Mouse (Mus musculus) fibroblast of lung, adult 2 months (primary cell): Measurements from ENCODE around the gene Cab39l.
"Not testable (repeated sequence)": the region's sequence is repeated elsewhere in the genome, so short reads cannot be mapped to it uniquely, and the experiment has no call there.

ENCODE experiments used
- DNase-seq: peaks from one replicate; pipeline ENCODE4 v3.0.0-alpha.2; 2011; ENCODE audit warnings: low read depth

Cab39l gene

DNA sequence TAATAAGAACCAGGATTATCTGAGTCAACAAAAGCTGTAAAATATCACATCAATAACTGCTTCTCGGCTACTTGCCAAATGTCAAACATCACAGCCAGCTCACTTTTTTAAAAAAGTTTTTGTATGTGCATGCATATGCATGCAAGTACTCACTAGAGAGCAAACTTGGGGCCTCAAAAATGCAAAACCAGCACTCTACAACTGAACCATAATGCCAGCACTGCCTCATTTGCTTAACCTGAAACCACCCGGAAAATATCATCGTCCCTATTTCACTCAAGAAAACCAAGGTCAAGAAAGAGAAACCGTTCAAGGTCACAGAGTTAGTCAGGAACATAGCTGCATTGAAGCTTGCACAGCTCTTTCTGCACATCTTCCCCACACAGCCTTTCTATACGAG is 135.6 kb downstream of the Cab39l start:
- no peak for DNase-seq

DNA sequence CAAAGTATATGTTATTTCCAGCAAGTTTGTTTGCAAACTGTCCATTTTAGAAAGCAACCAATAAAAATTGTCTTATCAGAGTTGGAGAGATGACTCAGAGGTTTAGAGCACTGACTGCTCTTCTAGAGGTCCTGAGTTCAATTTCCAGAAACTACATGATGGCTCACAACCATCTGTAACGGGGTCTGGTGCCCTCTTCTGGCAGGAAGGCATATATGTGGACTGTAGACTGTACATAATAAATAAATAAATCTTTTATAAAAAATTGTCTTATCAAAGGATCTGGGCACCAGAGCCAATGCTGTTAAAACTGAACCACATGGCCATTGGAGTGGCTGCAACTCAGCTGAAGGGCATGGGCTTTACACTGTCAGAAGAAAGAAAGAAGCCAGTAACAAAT is 149.8 kb downstream of the Cab39l start:
- DNase-seq: no peak

DNA sequence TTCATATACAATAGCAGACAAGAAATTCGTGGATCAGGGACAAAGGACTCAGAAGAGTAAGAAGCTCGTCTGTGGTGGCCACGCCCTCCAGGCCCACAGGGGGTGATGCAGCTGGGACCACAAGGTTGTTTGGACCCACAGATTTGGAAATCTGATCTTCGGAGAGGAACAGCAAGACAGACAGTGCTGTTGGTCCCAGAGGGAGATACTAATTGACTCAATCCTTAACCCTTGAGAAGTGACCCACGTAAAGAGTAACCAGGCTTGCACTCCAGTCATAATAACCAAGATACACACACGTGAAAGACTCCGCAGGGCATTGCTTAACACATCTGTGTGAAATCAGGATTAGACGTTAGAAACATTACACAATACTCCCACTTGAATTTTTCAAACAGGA is 151.1 kb downstream of the Cab39l start:
- DNase-seq: no peak

DNA sequence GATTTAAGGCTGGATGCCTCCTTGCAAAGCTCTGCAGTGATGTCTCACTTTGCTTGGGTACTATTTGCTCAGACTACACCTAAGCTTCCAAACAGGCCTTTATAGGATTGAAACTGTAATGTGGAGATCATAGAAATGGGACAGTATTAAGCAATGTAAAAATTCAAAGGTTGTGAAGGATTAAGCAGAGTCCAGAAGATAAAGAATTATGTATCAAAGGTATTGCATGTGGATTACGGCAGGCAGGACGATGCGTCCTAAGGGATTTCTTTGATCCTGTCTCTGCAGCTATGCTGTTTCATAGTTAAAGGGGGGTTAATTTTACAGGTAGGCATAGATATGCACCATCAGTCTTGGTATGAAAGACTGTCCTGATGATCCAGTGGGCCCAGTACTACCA is 151.8 kb downstream of the Cab39l start:
- no peak for DNase-seq

DNA sequence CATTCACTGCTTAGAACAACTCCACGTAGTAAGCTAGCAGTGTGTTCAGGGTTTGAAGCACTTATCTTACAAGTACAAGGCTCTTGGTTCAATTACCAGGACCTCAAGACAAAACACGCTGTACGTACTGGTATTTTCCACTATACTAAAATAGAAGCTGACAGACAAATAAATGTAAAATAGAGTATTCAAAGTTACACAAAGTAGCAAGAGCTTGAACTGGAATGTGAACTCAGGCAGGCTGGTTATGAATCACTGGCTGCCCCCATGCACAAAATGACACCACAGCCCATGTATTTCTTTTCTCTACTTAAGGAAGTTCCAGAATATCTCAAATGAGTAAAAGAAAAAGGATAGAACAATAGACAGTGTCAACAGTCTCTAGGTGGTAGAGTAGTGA is 154.2 kb downstream of the Cab39l start:
- DNase-seq: no peak

DNA sequence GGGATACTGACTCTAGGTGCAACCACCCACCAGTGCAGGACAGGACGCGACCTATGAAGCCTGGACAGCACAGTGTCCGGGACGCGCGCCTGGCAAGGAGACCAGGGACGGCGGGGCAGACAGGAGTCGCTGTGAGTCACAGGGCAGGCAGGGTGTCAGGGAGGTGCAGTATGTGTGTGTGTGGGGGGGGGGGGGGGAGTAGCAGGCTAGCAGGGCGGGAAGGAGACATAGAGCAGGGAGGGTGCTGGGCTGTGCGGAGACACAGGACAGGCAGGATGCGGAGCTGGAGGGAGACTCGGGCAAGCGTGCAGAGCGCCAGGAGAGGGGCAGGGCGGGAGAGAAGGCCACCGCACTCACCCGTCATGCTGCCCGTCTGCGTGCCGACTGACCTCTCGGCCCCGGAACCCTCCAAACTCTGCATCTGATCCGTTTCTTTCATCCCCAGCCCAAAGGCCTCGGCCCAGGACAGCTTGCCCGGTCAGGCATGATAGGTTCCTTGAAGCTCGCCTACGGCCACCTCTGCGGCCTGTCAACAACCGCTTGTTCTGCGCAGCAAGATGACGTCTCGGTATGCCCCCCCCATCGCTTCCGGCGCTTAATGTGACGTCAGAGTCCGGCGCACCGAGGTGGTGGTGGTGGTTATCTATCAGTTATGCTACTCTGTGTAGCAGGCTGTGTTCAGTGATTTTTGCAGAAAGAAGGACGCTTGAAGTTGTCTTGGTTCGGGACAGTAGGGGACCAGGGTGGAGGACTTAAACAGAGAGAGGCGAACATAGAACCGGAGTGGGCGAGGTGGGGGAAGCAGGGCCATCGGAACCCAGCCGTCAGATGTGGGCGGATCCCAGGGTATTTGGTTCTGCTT is 156.9 kb downstream of the Cab39l start, which contains the start of gene Cdadc1:
Gene Cdadc1, minus strand, starts transcription at position 562 of the 862 bp plus-strand sequence.
- DNase-seq: peak; percentile 75

DNA sequence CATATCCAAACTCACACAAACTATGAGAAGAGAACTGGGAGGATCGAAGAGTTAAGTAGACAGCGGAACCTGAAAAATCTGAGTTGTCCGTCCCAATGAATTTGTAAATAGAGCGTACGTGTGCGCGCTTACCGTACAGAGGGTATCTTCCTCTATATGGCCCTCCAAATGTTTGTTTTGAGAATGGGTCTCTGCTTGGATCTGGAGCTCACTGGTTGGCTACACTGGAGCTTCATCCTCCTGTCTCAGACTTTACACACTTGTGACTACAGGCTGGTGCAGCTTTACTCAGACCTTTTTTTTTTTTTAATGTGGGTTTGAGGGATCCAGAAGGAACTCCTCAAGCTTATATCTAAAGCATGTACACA is 157.5 kb downstream of the Cab39l start:
- no peak for DNase-seq

DNA sequence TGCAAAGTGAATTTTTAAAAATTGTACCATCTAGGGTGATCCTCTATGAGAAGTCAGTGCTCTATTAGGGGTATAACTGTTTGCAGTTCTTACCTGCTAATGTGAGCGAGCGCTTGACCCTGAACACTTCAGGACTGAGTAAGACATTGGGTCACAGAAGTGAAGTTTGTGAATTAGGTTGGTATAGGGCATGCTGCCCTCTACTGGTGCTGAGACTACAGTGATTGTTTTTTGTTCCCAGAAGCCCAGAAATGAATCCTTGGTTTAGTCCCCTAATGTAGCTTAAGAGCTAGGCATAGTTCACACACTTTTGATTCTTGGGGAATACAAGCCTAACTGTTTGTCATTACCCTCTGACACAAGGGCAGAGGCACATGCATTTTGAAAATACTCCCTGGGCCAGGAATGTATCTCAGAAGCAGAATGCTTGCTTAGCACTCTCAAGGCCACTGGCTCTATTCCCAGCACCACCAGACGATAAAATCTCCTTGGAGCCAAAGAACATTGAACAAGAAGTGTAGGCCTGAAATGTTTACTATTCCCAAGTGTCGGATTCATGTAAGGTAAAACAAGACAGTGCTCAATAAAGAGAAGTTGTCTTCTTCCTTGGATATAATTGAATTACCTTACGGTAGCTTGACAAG is 163.4 kb downstream of the Cab39l start:
- no peak for DNase-seq

DNA sequence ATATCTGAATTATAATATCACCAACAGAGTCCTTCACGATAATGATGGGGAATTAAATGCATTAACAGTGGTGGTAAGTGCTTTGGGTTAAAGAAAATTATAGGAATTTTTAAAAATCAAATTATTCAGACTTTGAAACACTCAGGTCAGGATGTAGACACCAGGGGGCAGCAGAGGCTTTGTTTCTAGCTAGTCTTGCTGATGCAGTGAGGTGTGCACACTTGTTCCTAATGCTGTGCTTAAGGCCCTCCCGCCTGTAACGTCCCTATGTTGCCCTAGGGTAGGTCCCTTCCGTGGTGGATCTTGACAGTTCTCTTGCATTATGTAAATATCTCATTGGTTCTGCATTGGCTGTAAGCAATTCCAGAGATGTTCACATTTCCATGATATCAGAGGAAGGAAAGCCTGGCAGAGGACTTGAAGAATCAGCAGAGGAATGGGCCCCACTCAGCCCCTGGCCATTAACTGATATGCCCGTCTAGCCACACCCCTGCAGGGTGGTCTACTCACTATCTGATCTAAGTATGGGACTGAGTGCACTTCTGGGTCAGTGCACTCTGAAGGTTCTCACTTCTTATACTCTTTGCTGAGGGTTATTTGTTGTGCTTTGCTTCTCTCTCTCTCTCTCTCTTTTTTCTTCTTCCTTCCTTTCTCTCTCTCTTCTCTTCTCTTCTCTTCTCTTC is 165.0 kb downstream of the Cab39l start:
- DNase-seq: no peak

DNA sequence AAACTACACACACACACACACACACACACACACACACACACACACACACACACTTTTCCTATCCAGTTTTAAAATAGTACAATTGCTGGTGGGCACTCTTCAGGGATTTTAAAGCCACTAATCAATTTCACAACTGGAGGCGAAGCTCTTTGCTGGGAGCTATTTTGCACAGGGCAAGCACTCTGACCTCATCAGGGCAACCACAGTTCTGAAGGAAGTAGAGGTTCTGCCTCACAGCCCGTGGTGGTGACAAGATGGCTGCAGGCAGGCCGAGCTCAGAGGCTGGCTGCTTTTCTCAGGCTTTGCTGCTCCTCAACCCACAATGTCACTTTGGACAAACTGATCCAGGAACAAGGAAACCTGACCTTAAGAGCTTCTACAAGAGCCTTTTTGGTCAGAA is 166.2 kb downstream of the Cab39l start:
- no peak for DNase-seq

DNA sequence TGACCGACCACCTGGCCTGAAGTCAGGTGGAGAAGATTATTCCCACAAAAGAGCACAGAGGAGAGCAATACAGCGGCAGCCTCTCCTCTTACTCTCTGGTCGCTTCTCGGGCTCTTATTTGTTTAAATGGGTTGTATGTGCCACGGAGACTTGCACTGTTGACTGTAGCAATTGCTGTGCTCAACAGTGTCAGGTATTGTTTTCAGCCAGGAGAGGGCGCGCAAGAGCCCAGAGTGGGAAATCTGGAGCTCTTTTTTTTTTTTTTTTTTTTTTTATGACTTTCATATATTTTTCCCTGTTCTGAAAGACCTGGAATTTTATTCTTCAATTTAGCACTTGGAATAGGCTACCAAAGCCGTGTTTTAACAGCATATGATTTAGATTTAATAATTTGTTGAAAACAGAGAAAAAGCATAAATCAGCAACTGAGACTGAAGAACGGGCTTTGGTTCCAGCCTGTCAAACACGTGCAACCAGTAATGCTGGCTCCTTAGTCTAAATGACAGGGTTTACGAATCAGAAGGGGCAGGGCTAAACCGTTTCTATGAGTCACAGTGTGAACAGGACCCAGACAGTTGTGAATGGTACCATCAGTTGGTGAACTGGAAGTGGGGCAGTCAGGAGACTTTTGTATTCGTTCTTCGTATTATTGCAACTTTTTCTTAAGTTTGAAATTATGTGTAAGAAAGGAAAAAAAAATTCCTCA is 172.3 kb downstream of the Cab39l start:
- DNase-seq: no peak

DNA sequence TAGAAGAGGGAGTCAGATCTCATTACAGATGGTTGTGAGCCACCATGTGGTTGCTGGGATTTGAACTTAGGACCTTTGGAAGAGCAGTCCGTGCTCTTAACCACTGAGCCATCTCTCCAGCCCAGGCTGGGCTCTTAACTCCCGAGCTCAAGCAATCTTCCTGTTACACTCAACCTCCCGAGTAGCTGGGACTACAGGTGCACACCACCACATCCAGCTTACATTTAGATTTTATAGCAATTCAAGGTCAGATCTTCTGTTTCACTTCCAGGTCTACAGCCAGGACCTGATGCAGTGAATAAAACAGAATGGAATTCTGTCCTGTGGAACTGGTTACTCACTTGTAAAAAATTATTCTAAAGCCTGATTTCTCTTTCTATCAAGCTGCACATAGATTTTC is 173.4 kb downstream of the Cab39l start:
- not testable (repeated sequence) for DNase-seq

DNA sequence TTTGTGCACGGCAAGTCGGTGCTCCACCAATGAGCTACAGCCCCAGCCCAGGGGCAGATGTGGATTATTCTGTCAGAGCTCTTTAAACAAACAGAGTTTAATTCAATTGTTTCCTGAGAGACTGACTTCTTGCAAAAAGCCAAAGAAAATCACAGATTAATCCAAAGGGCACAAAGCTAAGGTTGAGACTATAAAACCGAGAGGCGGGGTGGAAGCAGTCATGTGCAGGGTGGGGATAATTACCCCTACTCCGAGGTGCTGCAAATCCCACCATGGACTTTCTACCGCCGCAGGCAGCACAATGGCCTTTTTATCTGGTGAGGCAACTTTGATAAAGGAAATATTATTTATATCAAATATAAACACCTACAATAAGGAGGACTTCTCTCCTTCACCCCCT is 176.0 kb downstream of the Cab39l start:
- DNase-seq: no peak

DNA sequence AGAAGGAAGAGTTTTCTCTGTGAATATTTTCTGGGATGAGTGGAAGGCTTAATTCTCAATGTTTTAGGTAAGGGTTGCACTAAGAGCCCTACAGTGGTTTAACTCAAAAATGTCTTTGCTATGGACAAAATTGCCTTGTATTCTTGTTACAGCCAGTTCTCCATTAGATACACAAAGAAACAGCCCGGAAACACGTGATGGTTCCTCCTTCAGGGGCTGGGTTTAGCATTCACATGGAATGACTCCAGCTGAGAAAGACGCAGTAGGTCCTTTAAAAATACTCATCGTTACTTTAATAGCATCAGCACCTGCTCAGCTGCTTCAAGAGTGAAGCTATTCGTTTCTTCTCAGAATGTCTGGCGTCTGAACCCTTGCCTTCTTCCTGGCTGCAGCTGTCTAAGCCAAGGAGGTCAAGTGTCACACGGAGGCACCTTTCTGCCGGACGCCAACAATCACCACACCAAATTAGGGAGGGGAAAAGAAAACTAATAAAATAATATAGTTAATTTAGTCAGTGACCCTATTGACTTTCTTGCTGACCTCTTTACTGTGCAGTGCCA is 183.6 kb downstream of the Cab39l start:
- no peak for DNase-seq

DNA sequence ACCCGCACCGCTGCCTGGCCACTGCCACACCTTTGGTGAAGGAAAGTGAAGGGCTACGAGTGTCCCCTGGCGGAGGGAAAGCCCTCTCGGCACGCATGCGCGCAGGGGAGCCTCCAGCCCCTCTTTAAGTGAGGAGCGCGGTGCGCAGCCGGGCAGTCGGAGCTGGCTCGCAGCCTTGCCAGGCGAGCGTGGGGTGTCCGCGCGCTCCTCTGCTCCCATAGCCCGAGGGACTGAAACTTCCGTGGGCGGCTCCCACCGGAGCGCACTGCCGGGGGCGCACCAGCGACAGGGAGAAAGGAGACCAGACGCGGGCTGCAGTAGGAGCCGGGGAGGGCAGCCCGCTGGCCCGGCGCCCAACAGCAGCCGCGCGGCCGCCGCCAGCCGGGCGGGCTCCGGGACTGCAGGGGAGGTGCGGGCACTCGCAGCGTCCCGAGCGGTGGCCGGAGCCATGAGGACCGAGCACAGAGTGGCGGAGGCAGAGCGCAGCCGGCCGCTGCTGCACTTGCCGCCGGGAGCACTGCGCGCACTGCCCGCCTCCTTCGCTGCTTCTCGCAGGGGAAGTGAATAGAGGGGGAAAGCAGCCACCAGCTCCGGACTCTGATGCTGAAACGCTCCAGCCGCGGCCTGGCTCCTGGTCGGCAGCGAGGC is 184.5 kb downstream of the Cab39l start, which contains the start of gene Shisa2:
Gene Shisa2, plus strand, starts transcription at position 151 of the 648 bp plus-strand sequence.
- no peak for DNase-seq

DNA sequence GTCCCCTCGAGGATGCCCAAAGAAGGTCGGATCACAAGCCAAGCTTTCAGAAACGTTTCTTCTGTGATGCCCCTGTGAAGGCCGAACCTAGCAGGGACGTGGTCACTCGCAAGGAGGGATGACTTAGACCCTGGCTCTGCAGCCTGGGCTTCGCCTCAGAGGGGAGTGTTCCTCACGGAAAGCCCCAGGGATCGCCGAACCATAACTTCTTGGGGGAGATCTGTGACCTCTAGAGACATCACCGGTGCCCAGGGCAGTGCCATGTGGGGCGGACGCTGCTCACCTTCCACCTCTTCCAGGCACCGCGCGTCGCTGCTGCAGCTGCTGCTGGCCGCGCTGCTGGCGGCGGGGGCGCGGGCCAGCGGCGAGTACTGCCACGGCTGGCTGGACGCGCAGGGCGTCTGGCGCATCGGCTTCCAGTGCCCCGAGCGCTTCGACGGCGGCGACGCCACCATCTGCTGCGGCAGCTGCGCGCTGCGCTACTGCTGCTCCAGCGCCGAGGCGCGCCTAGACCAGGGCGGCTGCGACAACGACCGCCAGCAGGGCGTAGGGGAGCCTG is 185.1 kb downstream of the Cab39l start:
- no peak for DNase-seq

DNA sequence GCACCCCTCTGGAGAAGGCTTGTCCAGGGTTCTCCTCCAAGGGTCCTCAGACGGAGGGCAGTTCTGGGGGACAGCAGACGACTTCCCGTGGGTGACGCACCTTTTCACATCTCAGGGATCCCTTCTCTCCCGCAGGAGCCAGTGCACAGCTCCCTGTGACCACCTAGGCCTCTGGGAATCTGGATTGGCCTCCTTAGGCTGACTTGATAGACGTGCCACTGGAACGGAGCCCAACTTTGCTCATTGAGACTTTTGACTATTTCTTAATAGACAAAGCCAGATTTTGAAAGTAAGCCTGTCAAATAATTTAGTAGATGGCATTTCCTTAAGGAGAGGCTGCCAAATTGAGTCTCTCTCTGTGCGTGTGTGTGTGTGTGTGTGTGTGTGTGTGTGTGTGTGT is 185.9 kb downstream of the Cab39l start:
- no peak for DNase-seq

DNA sequence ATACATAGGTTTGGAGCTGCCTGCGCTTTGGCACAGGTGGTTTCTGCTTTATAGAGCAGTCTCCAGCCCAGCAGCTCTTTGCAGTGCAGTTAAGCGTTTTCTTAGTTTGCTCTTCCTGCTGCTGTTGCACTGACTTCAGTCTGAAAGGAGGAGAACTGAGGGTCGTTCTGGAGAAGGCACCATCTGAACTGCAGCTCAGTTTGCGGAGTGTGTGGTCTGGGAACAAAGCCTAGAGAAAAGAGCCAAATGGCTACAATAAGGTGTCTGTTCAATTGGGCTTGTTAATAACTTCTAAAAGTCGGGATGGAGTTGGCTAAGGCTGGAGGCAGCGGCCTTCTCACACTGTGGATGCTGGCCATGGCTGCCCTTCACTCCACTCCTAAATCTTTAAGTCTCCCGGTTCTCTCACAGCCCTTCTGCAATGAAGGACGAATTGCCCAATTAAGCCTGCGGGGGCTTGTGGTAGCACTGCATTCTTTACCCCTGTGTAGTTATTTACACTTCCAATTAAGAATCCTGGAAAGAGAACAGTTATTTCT is 186.4 kb downstream of the Cab39l start:
- DNase-seq: no peak

DNA sequence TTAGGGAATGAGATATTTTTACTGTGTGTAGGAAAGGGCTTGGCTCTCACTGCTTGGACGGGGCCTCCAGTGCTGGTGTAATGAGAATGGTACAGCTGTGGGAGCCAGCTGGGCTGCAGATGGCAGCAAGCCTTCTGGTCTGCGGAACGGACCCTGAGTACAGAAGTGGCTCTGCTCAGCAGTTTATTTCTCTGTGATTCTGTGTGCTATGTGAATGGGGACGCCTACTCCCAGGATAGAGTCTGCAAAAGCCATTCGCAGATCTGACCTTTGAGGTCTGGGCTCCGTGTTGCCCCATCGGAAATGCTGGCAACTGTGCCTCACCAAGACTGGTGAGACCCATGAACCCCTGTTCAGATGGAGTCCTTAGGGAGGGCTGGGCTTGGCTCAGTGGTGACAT is 187.1 kb downstream of the Cab39l start:
- no peak for DNase-seq

DNA sequence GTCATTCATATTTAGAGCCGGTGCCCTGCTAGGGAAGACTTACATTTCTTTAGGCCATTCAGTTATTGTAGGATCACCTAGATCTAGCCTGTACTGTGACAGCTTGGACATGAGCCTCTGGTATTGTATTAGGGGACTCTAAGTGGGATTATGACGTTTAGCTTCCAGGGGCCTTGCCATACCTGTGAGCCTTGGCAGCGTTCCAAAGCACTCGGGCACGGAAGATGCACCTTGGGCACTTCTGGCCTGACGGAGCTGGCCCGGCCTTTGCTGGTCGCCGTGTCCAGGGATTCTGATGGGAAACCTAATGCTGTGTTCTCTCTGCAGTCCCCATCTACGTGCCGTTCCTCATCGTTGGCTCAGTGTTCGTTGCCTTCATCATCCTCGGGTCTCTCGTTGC is 188.5 kb downstream of the Cab39l start:
- no peak for DNase-seq

DNA sequence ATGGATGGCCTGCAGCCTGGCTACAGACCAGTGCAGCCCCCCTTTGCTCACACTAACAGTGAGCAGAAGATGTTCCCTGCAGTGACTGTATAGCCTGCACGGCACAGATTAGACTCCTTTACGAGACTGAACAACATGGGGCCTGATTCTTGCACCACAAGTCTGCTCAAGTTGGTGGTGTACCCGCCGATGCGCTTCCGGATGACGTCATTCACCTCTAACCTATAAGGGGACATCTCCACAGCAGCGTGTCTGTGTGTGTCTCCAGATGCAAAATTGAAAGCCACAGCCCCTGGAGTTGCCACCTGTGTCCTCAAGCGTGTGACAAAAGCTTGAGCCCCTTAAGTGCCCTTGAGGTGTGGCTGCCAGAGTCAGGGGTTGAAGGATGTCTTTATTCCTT is 189.3 kb downstream of the Cab39l start:
- DNase-seq: no peak
